Mouse (Mus musculus) intestine, postnatal 0 days (tissue): ENCODE measurements around the gene Zfp663. TPM values are rescaled to one million over a fixed set of nuclear protein-coding genes. Genes with fewer than 3 reads are reported as not detected.

Source experiments
- ATAC-seq: fragments of 200-750 bp; cut with Nextera tagmentation; 2 replicates; pipeline ENCODE4 v1.8.0; 2017; ENCODE audit warnings: mild to moderate bottlenecking, moderate TSS enrichment, moderate library complexity
- H3K27ac ChIP-seq: fragments of 300-500 bp; sonication (generic); 2 replicates; pipeline ENCODE4 v1.5.1; 2014; ENCODE audit warnings: mild to moderate bottlenecking, low read depth, low read length, moderate library complexity
- H3K27me3 ChIP-seq: fragments of 300-500 bp; sonication (generic); replicated peaks from 2 replicates; pipeline ENCODE4 v1.6.1; 2014; ENCODE audit warnings: low read length, mixed read lengths; ENCODE audit not compliant: control insufficient read depth, insufficient read depth
- H3K36me3 ChIP-seq: fragments of 300-500 bp; sonication (generic); 2 replicates; pipeline ENCODE4 v1.6.1; 2014; ENCODE audit warnings: mild to moderate bottlenecking, moderate library complexity; ENCODE audit not compliant: control insufficient read depth, insufficient read depth
- H3K4me1 ChIP-seq: fragments of 300-500 bp; sonication (generic); replicated peaks from 2 replicates; pipeline ENCODE4 v1.6.1; 2014; ENCODE audit warnings: antibody characterized with exemption, low read length, mixed read lengths; ENCODE audit not compliant: control insufficient read depth, insufficient read depth
- H3K4me2 ChIP-seq: fragments of 300-500 bp; sonication (generic); replicated peaks from 2 replicates; pipeline ENCODE4 v1.6.1; 2014; ENCODE audit warnings: low read depth, mild to moderate bottlenecking, moderate library complexity
- H3K4me3 ChIP-seq: fragments of 300-500 bp; sonication (generic); 2 replicates; pipeline ENCODE4 v1.5.1; 2014; ENCODE audit warnings: low read depth, low read length
- H3K9ac ChIP-seq: fragments of 300-500 bp; sonication (generic); 2 replicates; pipeline ENCODE4 v1.6.1; 2014; ENCODE audit warnings: mild to moderate bottlenecking, low read depth, low read length
- H3K9me3 ChIP-seq: fragments of 300-500 bp; sonication (generic); 2 replicates; pipeline ENCODE4 v1.6.1; 2016; ENCODE audit warnings: mixed run types; ENCODE audit not compliant: control insufficient read depth
- CTCF ChIP-seq: sonication (generic); IDR thresholded peaks from 2 replicates; pipeline ENCODE4 v1.5.1; 2016; ENCODE audit warnings: low read depth, mild to moderate bottlenecking, control low read depth, antibody characterized with exemption, moderate library complexity
- WGBS: fragments of 180-500 bp; shearing (Covaris S2); extraction: QIAGEN DNeasy Blood & Tissue Kit; methylation state at CpG from one replicate; pipeline ENCODE4 v1.1.7; 2014; 5-methylcytosine and 5-hydroxymethylcytosine counted together
- polyA plus RNA-seq: library from polyadenylated mRNA; unstranded; fragments of >200 nt; fragmentation: Nextera tagmentation; extraction: Ambion mirVana; gene quantifications from 2 replicates; pipeline ENCODE4 v1.2.1, GENCODE M21; 2015

Gene Zfp663
- polyA plus RNA-seq, 1 experiment from 2014 or later = 0.23 TPM

DNA sequence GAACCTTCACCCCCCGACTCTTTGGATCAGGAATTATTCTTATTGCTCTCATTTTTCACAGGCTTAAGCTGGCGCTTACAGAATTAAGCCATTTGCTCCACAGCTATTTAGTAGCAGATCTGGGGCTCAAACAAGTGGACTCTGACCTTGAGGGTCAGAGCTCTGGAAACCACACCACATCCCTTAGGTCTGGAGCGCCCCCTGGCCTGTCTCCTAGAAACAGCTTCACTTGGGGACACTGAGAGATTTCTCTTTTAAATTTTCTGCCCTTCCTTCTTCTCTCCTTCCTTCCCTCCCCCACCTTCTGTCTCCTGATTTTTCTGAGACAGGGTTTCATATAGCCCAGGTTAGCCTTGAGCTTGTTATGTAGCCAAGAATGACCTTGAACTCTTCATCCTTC lies 31.3 kb downstream of the Zfp663 start:
- H3K36me3 ChIP-seq = no peaks in the 10 kb centered on the region
- TF ChIP-seq CTCF = peak; percentile 86
- no peak overlapping the region for H3K4me2 ChIP-seq
- no peaks in the 10 kb centered on the region for H3K9me3 ChIP-seq
- H3K9ac ChIP-seq = no peak overlapping the region
- no peaks in the 10 kb centered on the region for H3K27me3 ChIP-seq
- H3K4me3 ChIP-seq = no peak overlapping the region
- WGBS = 25% methylated on average over 3 of the region's 3 CpGs
- no peak overlapping the region for H3K27ac ChIP-seq
- H3K4me1 ChIP-seq = peaks cover 3% of the 10 kb centered on the region; the same call in 1 of the 2 replicates
- ATAC-seq = peak; percentile 52; the same call in 1 of the 2 replicates

DNA sequence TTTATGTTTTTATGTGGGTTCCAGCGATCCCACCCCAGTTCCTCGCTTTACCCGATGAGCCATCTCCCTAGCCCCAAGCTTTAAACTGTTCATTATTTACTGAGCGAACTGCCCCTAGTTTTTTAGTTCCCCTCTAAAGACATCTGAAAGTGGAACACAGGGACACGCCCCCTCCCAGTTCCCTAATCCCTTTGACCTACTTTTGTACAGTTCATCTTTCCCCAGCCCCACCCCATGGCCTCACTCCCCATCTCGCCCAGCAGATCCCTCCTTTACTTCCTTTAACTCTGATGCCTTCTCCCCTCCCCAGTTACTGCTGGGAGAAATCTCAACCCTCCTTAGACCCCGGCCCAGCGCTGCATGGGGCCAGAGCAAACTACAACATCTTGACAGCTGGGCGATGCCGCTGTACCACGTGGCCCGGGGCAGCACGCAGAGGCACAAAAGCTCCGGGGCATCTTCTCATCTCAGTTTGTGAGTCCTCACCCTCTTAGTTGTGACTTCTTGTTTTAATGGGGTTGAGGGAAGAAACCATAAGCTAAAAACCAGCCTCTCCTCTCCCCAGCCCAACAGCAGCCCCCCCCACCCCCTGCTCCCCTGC lies 35.8 kb downstream of the Zfp663 start:
- ATAC-seq = no peak
- H3K27ac ChIP-seq = peak overlapping the region; percentile 51; the same call in 1 of the 2 replicates
- H3K9ac ChIP-seq = no peak overlapping the region
- no peaks in the 10 kb centered on the region for H3K27me3 ChIP-seq
- no peaks in the 10 kb centered on the region for H3K9me3 ChIP-seq
- peak overlapping the region; percentile 35 for H3K4me2 ChIP-seq
- peaks cover 3% of the 10 kb centered on the region; the same call in 1 of the 2 replicates for H3K4me1 ChIP-seq
- H3K36me3 ChIP-seq = no peaks in the 10 kb centered on the region
- WGBS = 44% methylated on average over 14 of the region's 14 CpGs
- TF ChIP-seq CTCF = no peak
- H3K4me3 ChIP-seq = no peak overlapping the region

DNA sequence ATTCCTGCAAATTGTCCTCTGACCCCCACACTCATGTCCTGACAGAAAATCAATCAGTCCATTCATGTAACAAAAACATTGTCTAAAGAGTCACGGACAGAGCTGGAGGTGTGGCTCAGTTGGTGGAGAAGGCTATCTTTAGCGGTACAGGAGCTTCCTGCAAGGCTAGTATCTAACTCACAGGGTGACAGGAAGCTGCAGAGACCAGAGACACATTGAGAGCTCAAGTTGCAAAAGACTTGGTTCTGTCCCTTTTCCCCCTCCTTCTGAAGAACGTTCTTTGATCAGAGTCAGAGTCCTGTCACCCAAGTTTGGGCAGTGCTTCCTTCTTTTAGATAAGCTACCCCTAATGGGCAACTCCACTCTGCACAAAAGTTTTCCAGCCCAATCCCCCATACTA lies 38.8 kb downstream of the Zfp663 start:
- ATAC-seq = no peak
- Histone ChIP-seq H3K9me3 (no peaks in the 10 kb centered on the region), H3K27me3 (no peaks in the 10 kb centered on the region), H3K4me2 (no peak overlapping the region), H3K36me3 (no peaks in the 10 kb centered on the region), H3K27ac (no peak overlapping the region; the same call in 1 of the 2 replicates), H3K4me3 (no peak overlapping the region), H3K4me1 (peaks cover 9% of the 10 kb centered on the region), H3K9ac (no peak overlapping the region)
- no peak for TF ChIP-seq CTCF
- 15% methylated on average over 3 of the region's 3 CpGs for WGBS

DNA sequence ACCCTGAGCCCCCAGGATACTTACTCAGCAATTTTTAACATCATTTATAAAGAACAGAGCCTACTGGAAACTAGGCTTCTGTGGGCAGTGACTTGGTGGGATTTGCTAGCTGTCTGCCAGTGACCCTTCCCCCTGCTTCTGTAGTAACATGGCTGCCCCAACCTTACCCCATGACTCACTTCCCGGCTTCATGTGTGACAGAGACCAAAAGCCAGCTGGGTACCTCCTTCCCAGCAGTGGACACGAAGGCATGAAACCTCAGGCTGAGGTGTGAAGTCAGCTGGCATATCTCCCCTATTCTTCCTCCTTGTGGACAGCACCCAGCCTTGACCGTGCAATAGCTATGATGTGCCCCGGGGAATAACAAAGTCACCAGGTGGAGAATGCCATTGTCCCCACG lies 39.8 kb downstream of the Zfp663 start:
- no peaks in the 10 kb centered on the region for H3K27me3 ChIP-seq
- peaks cover 15% of the 10 kb centered on the region for H3K4me1 ChIP-seq
- no peak for TF ChIP-seq CTCF
- no peaks in the 10 kb centered on the region for H3K36me3 ChIP-seq
- no peak overlapping the region for H3K4me3 ChIP-seq
- no peak for ATAC-seq
- no peak overlapping the region for H3K9ac ChIP-seq
- no peak overlapping the region for H3K4me2 ChIP-seq
- H3K9me3 ChIP-seq = no peaks in the 10 kb centered on the region
- WGBS = 61% methylated on average over 5 of the region's 5 CpGs
- H3K27ac ChIP-seq = no peak overlapping the region

DNA sequence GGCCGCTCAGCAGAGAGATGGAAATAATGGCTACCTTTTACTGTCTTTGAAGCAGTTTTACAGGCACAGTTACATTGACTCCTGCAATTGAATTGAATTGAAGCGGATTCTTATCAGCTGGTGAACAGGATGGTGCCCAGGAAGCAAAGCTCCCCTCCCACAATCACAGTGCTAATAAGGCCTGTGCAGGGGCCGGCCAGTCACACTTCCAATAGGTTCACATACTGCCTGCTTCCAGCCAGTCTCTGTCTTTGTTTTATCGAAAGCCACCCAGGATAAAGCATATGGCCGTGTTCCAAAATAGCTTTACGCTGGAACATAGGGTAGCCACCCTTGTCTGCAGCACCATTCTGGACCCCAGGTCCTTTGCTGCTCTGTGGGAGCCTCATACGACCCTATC lies 41.1 kb downstream of the Zfp663 start:
- Histone ChIP-seq H3K27ac (no peak overlapping the region), H3K4me2 (peak overlapping the region; percentile 95), H3K9ac (no peak overlapping the region), H3K9me3 (no peaks in the 10 kb centered on the region), H3K4me3 (peak overlapping the region; percentile 85; the same call in 1 of the 2 replicates), H3K27me3 (no peaks in the 10 kb centered on the region), H3K36me3 (no peaks in the 10 kb centered on the region), H3K4me1 (peaks cover 17% of the 10 kb centered on the region)
- no peak for TF ChIP-seq CTCF
- 38% methylated on average over 7 of the region's 7 CpGs for WGBS
- ATAC-seq = no peak

DNA sequence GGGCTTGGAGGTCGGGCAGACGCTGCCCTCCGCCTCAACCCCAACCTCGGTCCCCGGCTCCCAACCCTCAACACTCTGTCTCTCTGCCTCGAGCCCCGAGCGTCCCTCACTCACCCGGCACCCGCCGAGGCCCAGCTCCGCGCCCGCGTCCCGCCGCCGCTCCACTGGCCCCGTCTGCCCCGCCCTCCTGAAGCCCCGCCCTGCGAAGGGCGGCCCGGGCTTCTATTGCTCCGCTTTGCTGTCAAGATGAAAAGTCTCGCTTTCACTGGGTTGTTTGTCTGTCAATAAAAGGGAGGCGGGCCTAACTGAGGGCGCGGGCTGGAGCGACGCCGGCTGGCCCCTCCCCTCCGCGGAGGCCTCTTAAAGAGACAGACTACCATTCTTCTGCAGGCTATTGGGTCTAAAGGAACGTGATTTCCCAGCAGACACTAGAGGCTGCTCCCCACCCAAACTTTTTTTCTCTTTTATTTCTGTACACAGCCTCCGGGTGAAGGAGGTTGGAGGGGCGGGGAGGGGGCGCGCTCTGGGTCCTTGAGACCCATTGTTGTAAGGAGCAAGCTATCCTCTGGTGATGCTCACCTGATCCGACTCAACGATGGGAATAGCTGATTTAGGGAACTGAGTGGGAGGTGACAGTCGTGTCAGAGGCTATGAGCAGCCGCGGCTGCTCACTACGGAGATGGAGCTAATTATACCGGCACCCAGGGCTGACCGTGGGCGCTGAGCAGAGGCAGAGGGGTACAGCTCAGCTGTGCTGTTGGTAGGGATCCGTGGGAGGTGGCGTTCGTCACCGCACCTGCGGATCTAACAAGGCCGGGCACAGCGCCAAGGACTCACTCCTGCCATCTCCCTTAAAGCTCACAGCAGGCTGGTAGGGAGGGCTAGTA lies 42.0 kb downstream of the Zfp663 start, which contains the start of gene Elmo2:
Gene Elmo2 (minus strand): TSS at position 176 of the 887 bp plus-strand sequence.
- Histone ChIP-seq H3K4me1 (peaks cover 22% of the 10 kb centered on the region), H3K27me3 (no peaks in the 10 kb centered on the region), H3K4me2 (peak within 1 kb of the TSS; percentile 95), H3K9ac (peak within 1 kb of the TSS; percentile 87), H3K4me3 (peak within 1 kb of the TSS; percentile 85), H3K36me3 (no peaks in the 10 kb centered on the region), H3K27ac (peak within 1 kb of the TSS; percentile 54), H3K9me3 (no peaks in the 10 kb centered on the region)
- under 1% methylated on average over 55 of the region's 55 CpGs for WGBS
- ATAC-seq = peak; percentile 97
- peak; percentile 2; the same call in 1 of the 2 replicates for TF ChIP-seq CTCF
